Mouse (Mus musculus) gastrocnemius, adult 8-10 months (tissue): ENCODE measurements around the gene Arap1. TPM values are rescaled to one million over a fixed set of nuclear protein-coding genes. Genes with fewer than 3 reads are reported as not detected.
A peak's percentile ranks its signal among the peaks of the same experiment; 100 is the strongest.

Experiments
- DNase-seq, 2 experiments: peaks; one replicate each; pipeline ENCODE4 v3.0.0; 2022; ENCODE audit warnings: low spot score in 2 of 2
- total RNA-seq, 4 experiments: library from RNA; stranded (reverse); gene quantifications; 2 replicates each; pipeline ENCODE4 v1.2.4; 2022

The Arap1 gene
- total RNA-seq, 4 experiments from 2014 or later: 16.1 to 18.5 (median 17.1) TPM

GRCm38 (mm10) chr7:101435038-101435437 is 87.2 kb downstream of the Arap1 start:
- no peak for DNase-seq

DNA sequence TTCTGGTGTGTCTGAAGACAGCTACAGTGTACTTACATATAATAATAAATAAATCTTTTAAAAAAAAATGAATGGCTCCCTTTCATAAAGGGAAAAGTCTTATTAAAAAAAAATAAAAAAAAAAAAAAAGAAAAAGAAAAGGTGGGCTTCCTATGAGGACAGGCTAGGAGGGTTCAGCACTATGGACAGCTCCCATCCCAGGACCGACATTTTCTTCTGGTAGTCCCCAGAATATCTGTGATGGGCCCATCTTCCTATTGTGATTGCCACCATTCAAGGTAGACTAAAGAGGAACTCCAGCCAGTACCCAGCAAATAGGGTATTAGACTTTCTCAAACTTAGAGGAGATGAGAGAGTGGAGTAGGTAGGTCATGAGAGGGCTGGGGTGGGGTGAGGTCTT is 90.0 kb downstream of the Arap1 start:
- DNase-seq: no peak

DNA sequence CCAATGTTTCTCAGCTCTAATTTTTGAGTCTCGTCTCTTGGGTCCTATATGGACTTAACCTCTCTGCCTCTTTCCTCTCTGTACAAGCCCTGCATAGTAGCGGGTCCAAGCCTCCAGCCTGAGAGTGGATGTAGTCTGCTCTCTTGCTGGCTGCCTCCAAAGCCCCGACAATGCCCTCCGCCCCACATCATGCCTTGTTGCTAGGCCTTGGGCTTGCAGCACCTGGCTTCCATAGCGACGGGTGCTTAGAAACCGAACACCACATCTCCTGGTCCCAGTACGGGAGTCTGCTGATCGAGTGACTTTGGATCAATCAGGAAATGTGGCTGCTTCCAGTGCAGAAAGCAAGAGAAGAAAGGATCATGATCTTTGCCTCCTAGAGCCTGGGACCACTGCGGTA is 95.2 kb downstream of the Arap1 start:
- no peak for DNase-seq

- DNase-seq: no peak
Observed at GRCm38 (mm10) chr7:101444211-101444610, 96.3 kb downstream of the Arap1 start.

DNA sequence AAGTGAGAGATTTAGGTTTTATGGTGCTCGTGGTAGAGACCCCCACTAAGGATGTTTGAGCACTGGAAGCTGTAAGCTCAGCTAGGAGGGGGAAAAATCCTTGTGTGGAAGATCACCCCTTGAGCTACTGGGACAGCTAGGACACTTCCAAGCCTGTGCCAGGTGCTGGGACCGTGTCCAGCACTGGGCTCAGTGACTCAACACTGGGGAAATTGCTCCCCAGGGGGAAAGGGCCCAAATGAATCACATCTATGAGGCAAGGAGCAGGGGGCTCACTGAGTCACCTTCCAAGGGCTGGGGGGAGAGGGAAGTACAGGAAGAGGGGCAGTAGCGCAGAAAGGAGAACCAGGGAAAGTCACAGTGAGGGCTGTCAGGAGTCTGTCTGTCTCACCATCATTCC is 102.0 kb downstream of the Arap1 start:
- DNase-seq: no peak

DNA sequence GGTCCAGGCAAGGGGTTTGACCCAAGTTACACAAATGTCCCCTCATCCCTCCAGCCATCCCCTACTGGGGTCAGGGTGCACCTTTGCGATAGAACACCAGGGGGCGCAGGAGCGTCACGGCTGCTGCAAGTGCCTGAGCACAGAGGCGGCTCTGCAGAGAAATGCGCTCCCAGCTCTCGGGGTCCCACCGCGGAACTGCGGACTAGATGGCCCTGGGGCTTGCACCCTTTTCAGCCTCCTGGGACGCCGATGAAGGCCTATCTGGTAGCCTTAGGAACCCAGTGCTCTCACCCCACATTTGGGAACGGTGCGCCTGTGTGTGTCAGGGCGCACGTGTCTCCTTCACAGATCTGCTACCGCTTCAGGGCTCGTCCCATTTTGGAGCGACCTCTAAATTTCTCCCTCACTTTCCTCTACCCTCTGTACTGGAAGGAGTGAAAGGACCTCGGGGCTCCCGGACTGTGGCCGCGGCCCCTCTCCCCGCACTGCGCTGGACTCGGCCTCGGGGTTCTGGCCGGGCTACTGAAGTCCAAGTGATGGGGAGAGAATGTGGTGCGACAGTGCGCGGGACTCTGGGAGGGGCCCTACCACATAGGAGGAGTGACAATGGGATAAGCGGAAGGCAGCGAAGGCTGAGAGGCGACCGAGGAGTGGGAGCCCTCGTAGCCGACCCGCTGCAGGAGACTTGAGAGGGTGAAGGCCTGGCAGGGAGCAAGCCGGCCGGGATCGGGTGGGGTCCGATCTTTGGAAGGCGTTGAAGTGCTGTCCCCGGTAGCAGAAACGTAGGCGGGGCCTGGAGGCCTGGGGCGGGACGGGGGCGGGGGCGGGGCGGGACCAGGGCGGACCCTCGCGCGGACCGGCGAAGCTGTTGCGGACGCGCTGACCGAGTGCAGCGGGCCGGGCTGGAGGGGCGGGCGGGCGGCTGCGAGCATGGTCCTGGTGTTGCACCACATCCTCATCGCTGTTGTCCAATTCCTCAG is 102.8 kb downstream of the Arap1 start:
- peak; percentile 76 for DNase-seq

DNA sequence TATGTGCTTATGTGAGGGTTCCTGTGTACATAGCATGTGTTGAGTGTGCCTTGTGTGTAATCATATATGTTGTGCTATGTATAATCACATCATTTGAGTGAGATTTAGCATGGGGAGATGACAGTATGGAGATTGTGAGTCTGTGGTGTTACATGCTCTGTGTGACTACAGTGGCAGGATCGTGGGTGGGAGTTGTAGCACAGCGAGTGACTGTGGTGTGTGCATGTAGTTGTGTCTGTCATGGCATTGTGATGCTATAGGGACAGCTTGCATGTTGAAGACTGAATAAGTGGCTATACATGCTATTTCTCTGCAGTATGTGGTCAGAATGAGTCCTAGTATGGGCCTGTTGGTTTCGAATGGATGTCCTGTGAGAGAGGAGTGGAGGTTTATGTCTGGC is 104.8 kb downstream of the Arap1 start:
- DNase-seq: no peak

DNA sequence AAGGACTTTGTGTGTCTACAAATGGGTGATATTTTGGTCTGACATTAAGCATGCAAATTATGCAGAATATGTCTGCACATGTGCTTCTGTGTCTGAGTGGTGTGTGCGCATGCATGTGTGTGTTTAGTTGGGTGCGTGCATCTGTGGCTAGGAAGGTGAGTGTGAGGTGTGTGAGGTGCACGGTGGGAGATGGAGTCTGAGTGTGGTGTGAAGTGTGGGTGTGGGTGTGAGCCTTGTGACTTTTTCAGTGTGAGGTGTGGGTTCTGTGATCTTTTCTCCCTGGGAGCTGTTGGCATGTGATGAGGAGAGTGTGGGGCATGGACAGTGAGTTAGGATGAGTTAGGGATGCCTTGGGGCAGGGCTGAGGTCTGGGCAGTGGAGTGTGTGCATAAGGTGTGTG is 105.4 kb downstream of the Arap1 start:
- DNase-seq: no peak

GRCm38 (mm10) chr7:101453725-101454124 is 105.9 kb downstream of the Arap1 start:
- no peak for DNase-seq

DNA sequence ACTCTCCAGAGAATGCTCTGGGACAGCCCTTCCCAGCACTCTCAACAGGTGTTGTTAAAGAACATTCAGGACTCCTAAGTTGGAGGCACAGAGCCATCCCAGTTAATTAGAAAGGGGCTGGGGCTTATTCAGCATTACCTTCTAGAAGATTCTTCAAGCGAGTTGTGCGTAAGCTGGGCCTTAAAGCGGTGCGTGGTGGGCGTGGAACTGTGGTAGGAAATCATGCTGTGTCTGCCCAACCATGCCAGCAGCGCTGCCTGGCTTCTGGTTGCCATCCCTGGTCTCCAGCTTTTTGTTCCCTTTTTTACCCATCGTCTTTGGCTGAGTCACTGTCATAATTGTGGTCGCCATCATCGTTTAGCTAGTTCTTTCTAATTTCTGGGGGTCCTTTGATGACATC is 106.6 kb downstream of the Arap1 start:
- DNase-seq: no peak

GRCm38 (mm10) chr7:101455141-101455540 is 107.3 kb downstream of the Arap1 start:
- no peak for DNase-seq

DNA sequence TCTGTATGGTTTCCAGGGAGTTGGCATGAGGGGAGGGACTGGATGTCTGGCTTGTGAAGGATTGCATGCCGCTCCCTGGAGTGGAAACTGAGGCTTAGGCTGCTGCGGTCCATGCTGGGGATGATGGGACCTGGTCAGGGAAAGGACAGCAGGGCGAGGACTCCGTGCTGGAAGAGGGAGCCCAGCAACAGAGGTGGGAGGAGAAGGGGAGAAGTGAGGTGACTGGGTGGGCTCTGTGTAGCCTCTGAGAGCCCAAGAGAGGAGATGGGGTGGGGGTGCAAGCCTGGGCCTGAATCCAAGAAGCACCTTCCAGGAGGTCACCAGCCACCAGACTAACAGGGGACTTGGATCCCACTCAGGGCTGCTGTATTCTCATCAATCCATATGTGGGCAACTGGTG is 108.5 kb downstream of the Arap1 start:
- DNase-seq: no peak

DNA sequence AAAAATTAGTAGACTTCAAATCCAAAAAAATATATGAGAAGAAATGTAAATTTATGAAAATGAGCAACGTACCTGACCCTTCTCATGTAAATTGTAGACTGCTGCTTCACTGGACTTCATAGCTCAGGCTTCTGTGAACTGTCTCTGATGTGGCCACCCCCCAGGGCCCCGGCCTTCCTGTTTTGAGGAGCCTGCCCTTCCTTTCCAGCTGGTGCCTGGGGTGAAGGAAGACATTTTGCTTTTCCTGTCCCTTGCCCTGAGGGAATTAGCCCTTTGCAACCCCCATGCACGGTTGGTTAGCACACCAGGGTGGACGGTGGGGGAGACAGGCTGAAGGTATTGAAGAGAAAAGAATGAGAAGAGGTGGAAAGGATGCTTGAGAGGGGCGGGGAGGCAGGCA is 108.9 kb downstream of the Arap1 start:
- no peak for DNase-seq

GRCm38 (mm10) chr7:101457283-101457682 is 109.4 kb downstream of the Arap1 start:
- no peak for DNase-seq

GRCm38 (mm10) chr7:101457801-101458200 is 109.9 kb downstream of the Arap1 start:
- no peak for DNase-seq

DNA sequence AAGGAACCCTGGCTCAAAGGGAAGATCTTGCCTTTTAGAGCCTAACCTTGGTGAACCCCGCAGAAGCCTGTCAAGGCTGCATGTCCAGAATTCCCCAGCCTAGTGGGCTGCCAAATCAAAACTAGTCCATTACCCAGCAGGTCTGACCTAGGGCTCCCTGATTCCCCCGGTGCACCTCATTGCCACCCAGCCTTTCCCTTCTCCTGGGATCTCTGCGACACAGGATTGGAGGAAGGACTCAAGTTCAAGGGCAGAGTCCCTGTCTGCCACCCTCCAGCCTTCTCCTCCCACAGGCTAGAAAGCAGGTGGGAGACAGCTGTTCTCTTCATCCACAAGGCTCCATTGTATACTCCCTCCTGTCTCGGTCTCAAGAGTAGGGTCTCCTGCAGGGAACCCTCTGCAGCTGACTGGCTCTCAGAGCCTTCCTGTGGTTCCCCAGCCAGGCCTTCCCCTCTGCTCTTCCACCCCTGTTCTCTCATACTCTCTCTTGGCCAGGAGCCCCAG is 110.5 kb downstream of the Arap1 start:
- DNase-seq: no peak

DNA sequence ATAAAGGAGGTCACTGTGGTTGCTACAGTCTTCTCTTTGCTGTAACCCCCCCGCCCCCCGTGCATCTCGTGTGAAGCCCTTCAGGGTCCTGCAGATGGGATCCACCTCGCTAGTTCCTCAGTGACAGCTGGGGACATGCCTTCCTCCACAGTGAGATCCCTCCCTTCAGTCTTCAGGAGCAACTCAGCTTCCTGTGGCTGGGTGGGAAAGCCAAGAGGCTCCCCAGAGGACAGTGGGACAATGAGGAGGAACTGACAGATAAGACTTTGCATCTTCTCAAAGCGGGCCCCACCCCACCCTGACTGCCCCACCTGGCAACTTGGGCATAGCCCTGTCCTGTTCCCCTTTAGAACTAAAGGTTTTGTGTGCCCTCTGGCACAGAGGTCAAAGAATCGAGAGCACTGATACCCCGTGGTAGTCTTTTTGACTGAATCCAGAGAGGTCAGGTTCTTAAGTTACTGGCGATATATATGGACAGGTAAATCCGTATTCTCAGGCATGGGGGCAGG is 111.5 kb downstream of the Arap1 start:
- DNase-seq: no peak

DNA sequence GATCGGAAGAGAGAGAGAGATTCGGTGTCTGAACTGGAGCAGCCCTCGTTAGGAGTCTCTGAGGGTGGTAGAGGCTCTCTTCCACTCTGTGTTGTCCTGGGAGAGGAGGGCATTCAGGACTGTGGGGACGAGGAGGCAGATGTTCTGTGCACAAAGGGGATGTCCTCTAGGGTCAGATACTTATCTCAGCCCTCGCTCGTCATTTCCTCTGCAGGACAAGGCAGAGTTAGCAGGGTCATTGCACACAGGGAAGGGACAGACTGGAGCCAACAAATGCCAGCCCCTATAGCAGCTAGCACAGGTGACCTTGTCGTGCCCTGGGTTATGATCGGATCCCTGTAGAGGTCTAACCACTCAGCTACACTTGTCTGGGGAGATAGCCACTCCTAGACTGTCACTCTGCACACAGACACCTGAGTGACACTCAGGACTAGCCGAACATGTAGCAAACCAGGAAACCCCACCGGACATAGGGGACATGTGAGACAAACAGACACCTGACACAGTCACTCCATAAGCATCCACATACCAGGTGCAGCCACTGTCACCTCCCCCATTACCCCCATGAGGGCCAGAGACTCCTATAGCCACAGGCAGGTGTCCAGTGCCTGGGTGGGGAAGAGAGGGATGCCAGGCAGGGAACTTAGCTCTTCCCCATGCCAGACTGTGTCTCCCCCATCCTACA is 112.2 kb downstream of the Arap1 start:
- DNase-seq: no peak

GRCm38 (mm10) chr7:101460608-101460957 is 112.7 kb downstream of the Arap1 start:
- DNase-seq: peak; percentile 67 to 84

DNA sequence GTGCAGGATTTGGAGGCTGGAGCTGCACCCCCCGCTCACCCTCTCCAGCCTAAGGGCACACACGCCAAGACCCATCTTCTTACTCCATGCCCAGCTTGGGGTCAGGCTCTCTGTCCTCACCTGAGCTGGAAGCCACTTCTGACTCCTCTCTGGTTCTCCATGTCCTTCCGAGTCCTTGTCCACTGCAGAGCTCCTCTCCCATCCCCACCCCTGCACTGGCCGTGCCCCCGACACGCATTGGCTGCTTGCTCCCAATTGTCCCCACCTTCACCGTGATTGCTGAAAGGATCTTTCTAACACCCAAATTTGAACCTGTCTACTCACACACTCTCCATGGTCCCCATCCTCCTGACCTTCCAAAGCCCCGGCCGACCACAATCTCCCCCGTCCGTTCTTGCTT is 113.7 kb downstream of the Arap1 start:
- no peak for DNase-seq
